Mouse (Mus musculus) mesoderm, embryonic 11.5 days (tissue): ENCODE measurements at regions not wholly inside any gene's neighbourhood (a gene's known extent, or its start where the extent isn't known, plus 50 kb on each side); places are given as distances from the start of the nearest gene placed in this dataset.
A peak's percentile ranks its signal among the peaks of the same experiment; 100 is the strongest.
"Not testable (repeated sequence)": the region's sequence is repeated elsewhere in the genome, so short reads cannot be mapped to it uniquely, and the experiment has no call there.

ENCODE experiments used
- DNase-seq: peaks from one replicate; pipeline ENCODE4 v3.0.0-alpha.2; 2012; ENCODE audit warnings: low read depth, low spot score

- DNase-seq: peak; percentile 25
Measured at GRCm38 (mm10) chr1:47646681-47647080, 754.0 kb upstream of the Slc39a10 start.

GRCm38 (mm10) chr1:47606597-47606996, 713.9 kb upstream of the Slc39a10 start:
- no peak for DNase-seq

- no peak for DNase-seq
Measured at GRCm38 (mm10) chr1:47603989-47604360, 711.3 kb upstream of the Slc39a10 start.

GRCm38 (mm10) chr1:47603294-47603988, 710.8 kb upstream of the Slc39a10 start:
- DNase-seq: peak; percentile 20

- not testable (repeated sequence) for DNase-seq
Measured at GRCm38 (mm10) chr1:47593641-47594040, 701.0 kb upstream of the Slc39a10 start.

- peak; percentile 20 for DNase-seq
Measured at GRCm38 (mm10) chr1:47545606-47546005, 653.0 kb upstream of the Slc39a10 start.

- DNase-seq: no peak
Measured at GRCm38 (mm10) chr1:47511426-47511825, 618.8 kb upstream of the Slc39a10 start.

- no peak for DNase-seq
Measured at GRCm38 (mm10) chr1:47507801-47508200, 615.1 kb upstream of the Slc39a10 start.

GRCm38 (mm10) chr1:47488581-47489204, 596.0 kb upstream of the Slc39a10 start:
- no peak for DNase-seq

- DNase-seq: no peak
Measured at GRCm38 (mm10) chr1:47486087-47486486, 593.4 kb upstream of the Slc39a10 start.

GRCm38 (mm10) chr1:47479059-47479458, 586.4 kb upstream of the Slc39a10 start:
- DNase-seq: peak; percentile 4

GRCm38 (mm10) chr1:47466573-47467253, 574.1 kb upstream of the Slc39a10 start:
- no peak for DNase-seq

GRCm38 (mm10) chr1:47448737-47449489, 556.3 kb upstream of the Slc39a10 start:
- no peak for DNase-seq

GRCm38 (mm10) chr1:47448070-47448469, 555.4 kb upstream of the Slc39a10 start:
- no peak for DNase-seq

GRCm38 (mm10) chr1:47446021-47446420, 553.4 kb upstream of the Slc39a10 start:
- no peak for DNase-seq

- peak; percentile 16 for DNase-seq
Measured at GRCm38 (mm10) chr1:47432829-47433228, 540.2 kb upstream of the Slc39a10 start.

- no peak for DNase-seq
Measured at GRCm38 (mm10) chr1:47405164-47405563, 512.5 kb upstream of the Slc39a10 start.

GRCm38 (mm10) chr1:47386579-47386978, 493.9 kb upstream of the Slc39a10 start:
- no peak for DNase-seq

- no peak for DNase-seq
Measured at GRCm38 (mm10) chr1:47378795-47379194, 486.1 kb upstream of the Slc39a10 start.

- no peak for DNase-seq
Measured at GRCm38 (mm10) chr1:47339718-47340439, 447.2 kb upstream of the Slc39a10 start.

GRCm38 (mm10) chr1:47310572-47311075, 418.0 kb upstream of the Slc39a10 start:
- no peak for DNase-seq
